Mouse (Mus musculus) layer of hippocampus, adult 9-11 months (tissue): ENCODE results near the gene 1700129C05Rik.
A peak's percentile ranks its signal among the peaks of the same experiment; 100 is the strongest.

Source experiments
- DNase-seq: peaks from one replicate; pipeline ENCODE4 v3.0.0; 2022

1700129C05Rik gene

DNA sequence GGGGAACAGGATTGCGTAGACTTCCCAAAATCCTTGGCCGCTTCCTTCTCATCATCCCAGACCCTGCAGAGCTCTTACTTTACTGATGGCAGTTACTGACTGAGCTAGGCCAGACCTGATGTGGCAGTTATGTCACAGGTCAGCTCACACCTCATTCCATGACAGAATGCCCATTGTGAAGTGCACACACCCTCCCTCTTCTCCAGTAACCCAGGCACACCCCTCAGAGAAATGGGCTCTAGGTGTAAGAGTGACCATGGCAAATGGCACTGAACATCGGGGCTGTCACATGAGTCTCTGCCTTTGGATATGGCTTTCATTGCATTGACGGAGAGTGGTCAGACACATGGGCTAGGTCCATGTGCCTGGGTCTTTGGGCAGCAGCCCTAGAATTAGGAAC lies at the start of gene 1700129C05Rik:
Gene 1700129C05Rik (minus strand): TSS at position 101 of the 400 bp plus-strand sequence.
- DNase-seq = no peak

DNA sequence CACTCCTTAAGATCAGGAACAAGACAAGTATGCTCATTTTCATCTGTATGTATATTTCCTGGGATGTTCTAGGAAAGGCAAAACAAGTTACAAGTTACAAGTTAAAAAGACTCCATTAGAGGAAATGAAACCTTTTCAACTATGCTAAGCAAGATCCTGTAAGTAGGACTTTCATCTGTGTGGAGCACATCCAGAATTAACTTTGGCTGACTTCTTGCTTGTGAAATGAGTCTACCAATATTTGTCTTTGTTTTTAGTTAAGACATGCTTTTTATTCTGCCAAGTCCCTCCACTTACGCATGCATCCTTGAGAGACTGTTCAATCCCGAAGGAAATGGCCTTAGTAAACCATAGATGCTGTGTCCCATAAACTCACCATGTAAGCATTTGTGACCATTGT lies 43.4 kb upstream of the 1700129C05Rik start:
- no peak for DNase-seq

DNA sequence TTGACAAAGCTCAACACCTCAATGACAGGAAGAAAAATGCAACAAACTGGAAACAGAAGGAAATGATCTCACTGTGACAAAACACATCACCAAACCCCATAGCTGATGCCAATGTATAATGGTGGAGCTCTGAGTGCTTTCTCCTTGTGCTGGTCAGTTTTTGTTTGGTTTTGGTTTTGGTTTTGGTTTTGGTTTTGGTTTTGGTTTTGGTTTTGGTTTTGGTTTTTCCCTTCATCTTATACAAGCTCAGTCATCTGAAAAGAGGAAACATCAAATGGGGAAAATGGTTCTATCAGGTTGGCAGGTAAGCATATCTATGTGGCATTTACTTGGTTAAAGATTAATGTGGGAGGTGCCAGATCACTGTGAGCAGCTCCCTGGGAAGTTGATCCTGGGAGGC lies 42.8 kb upstream of the 1700129C05Rik start:
- no peak for DNase-seq

DNA sequence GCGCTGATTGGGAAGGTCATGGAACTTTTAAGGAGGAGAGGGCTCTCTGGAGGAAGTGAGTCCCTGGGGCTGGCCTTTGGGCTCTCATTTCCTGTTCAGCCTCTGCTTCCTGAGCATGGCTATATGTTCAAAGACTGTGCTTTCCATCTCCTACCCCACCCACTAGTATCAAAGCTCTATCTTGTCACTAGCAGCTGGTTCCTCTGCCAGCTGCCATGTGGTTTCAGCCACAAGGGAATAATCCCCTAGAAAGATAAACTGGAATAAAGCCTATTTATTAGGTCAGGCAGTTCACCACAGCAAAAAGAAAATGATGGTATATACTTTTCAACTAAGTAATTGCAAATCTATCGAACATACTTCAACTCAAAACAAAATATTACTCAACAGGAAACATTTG lies 40.0 kb upstream of the 1700129C05Rik start:
- no peak for DNase-seq

DNA sequence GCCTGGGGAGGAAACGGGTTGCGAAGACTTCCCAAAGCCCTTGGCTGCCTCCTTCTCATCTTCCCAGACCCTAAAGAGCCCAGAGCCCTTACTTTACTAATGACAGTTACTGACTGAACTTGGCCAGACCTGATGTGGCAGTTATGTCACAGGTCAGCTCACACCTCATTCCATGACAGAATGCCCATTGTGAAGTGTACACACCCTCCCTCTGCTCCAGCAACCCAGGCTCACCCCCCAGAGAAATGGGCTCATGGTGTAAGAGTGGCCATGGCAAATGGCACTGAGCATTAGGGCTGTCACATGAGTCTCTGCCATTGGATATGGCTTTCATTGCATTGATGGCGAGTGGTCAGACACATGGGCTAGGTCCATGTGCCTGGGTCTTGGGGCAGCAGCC lies 36.0 kb upstream of the 1700129C05Rik start, which contains the start of gene Gm5142:
Gene Gm5142 (minus strand): TSS at position 101 of the 400 bp plus-strand sequence.
- DNase-seq = no peak

DNA sequence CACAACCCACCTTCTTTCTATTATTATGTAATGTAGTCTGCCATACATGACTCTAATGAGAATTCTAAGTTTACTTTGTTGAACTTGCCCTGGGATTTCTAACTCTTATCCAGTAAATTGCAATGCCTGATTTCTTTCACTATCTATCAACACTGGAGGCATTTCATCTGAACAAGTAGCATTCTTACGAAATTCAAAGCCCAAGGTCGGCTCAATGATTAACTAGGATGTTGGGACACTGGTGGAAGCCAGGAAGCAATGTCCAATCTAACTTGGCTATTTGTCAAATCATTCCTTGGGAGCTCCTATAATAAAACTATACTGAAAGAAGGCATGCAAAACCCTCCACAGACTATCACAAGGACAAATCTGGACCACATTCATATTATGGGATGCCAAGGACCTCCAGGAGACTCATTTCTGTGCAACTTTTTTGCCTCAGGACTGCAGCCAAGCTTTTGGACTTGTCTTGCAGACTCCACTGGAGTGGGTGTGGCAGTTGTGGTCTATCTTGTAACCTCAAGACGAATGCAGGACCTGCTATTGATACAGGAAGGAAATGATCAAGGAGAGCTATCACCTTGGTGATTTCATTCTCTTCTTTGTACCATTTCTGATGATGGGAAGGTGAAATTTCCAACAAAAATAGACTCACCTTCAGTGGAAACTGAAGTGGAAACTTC lies 14.5 kb upstream of the 1700129C05Rik start:
- DNase-seq = no peak

DNA sequence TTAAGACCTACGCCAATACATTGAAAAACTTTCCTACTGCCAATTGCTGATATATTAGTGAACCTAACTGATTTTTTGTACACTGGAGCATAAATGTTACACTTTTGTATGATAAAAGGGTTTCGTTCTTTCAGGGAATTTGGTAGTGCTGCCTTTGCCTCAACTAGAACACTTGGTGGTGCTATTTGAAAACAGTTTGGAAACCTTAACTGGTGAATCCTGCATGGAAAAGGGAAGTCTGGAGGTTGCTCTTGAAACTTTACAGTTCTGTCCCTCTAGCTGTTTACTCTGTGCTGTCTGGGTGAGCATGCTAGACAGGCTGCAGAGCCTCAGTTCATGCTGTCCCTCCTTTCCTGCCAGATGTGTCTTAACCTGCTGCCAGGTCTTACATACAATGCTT lies 12.9 kb upstream of the 1700129C05Rik start:
- DNase-seq = peak; percentile 3

DNA sequence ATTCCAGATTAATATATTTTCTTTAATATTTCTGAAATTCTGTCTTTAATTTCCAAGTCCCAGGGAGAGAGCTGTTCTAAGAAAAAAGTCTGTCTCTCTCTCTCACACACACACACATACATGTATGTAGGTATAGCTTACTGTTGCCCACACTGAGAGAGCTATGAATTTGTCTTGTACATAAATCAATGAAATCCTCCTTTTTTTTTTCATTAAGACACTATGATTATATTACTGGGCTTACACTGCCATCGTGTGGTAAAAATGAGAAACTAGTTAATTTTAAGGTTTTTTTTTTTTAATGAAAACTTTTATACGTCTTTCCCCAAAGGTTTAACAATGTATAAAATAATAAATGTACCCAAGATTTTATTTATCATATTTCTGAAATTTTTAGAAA lies 28.4 kb downstream of the 1700129C05Rik start:
- DNase-seq = no peak

DNA sequence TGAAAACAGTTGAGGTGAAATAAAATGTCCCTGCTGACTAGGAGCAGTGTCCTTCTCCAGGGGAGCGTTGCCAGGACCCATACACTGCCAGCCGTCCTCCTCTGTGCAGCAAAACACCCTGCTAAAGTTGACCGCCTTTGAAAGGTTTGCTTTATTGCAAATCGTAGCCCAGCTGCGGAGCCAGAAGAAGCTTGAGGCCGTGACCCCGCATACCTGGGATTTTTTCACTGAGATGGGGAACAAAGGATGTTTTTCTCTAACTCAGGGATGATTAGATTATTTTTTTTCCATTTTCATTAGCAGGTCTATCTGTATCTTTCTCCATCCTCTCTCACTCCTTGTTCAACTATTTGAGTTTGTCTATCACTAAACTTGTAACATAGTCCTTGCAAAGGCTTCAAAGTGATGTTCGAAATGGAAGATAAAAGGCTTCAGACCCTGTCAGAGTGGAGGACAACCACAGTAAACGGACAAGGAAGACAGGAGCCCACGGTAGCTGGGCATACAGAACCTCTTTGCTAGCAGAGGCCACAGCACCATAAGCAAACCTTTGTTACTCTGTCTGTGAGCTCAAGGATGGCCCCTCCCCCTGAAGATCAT lies 38.6 kb downstream of the 1700129C05Rik start:
- no peak for DNase-seq

DNA sequence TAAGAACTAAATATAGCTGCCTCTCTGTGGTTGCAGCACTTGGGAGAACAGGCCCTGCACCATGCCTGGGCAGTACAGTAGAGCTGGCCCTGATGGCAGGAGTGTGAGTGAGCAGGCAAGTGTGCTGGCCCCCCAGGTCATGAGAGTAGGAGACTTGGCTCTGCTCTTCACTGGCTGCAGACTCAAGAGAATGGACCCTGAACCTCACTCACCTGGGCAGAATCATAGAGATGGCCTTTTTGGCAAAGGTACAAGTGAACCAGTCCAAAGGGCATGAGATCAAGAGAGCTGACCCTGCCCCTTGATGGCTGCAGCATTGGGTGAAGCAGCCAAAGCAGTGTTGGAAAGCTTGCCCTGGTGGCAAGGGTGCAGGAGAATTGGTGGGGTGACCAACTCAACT lies 49.1 kb downstream of the 1700129C05Rik start:
- no peak for DNase-seq

DNA sequence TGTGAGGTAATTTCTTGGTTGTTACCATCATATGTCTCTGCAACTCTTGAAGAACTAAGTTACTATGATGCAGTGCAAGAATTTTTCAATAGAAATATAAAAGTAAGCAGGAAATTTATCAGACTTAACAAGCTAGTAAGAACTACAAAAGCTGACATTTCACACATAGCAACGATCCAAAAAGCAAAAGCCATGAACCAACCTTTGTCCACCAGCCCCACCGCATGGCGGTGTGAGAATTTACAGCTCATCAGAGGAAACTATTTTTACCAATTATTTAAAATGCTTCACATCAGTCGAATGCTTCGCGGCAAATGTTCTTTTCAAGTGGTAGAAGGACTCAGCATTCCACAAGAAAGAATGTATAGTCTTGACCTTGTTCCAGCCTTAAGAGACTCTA lies 58.3 kb downstream of the 1700129C05Rik start:
- DNase-seq = peak; percentile 14
